ENCODE assay signal across 8 mouse cellular contexts in genomic region chr3:96579885-96580454, GRCm38 (mm10). TPM values are rescaled to one million over a fixed set of nuclear protein-coding genes. Genes with fewer than 3 reads are reported as not detected.
DNase-seq lines count a peak whose midpoint lies in the region; ATAC-seq and TF ChIP-seq lines count a peak whose summit lies in the region.

No protein-coding gene starts in this region.

- H3K4me2 ChIP-seq in forebrain, embryonic 12.5 days: peak overlapping the region; percentile 47
- peak overlapping the region; percentile 46 for H3K4me2 ChIP-seq in heart, postnatal 0 days (ENCODE audit: low read depth, low read length)
- peak overlapping the region; percentile 39 for H3K4me2 ChIP-seq in liver, embryonic 16.5 days (ENCODE audit: low read depth, low read length)
- H3K4me2 ChIP-seq in neural tube, embryonic 12.5 days (replicated peaks): peak overlapping the region; percentile 54
- peak overlapping the region; percentile 34 for H3K4me2 ChIP-seq in stomach, postnatal 0 days (replicated peaks; ENCODE audit: low read depth)

- peak; percentile 89 for TF ChIP-seq CTCF in E14TG2a.4 (conservative IDR thresholded peaks at IDR 0.05; ENCODE audit: low read length)
- TF ChIP-seq CTCF in heart, postnatal 0 days (IDR thresholded peaks at IDR 0.05; ENCODE audit: low read depth): peak; percentile 100
- TF ChIP-seq CTCF in stomach, postnatal 0 days (IDR thresholded peaks at IDR 0.05; ENCODE audit: low read depth): peak; percentile 100

- WGBS in forebrain, embryonic 12.5 days: 15% methylated on average over 16 of the region's 16 CpGs
- WGBS in heart, postnatal 0 days: 8% methylated on average over 15 of the region's 16 CpGs
- 3% methylated on average over 16 of the region's 16 CpGs for WGBS in liver, embryonic 16.5 days (ENCODE audit: insufficient replicate concordance)
- WGBS in neural tube, embryonic 12.5 days: 14% methylated on average over 16 of the region's 16 CpGs
- 15% methylated on average over 16 of the region's 16 CpGs for WGBS in stomach, postnatal 0 days

- peak; percentile 92 for DNase-seq in c-Kit-positive CD71-positive TER-119-positive erythroid progenitor cells, embryonic 14.5 days (ENCODE audit: low spot score)
- DNase-seq in heart, postnatal 0 days (ENCODE audit: low spot score): peak; percentile 89
- peak; percentile 94 for DNase-seq in kidney, postnatal 4 days
- peak; percentile 93 for DNase-seq in stomach, postnatal 0 days (ENCODE audit: low spot score)

- ATAC-seq in forebrain, embryonic 12.5 days (ENCODE audit: low FRiP score): peak; percentile 80
- ATAC-seq in heart, postnatal 0 days (ENCODE audit: insufficient read depth, low read depth): peak; percentile 12; the same call in 1 of the 2 replicates
- ATAC-seq in liver, embryonic 16.5 days (ENCODE audit: low read depth): peak; percentile 54
- ATAC-seq in neural tube, embryonic 12.5 days (ENCODE audit: low FRiP score, low read depth): peak; percentile 33
- peak; percentile 33; the same call in 1 of the 2 replicates for ATAC-seq in stomach, postnatal 0 days (ENCODE audit: low FRiP score, low TSS enrichment)

- no peak for TF ChIP-seq EP300 in heart, postnatal 0 days (IDR thresholded peaks at IDR 0.05; ENCODE audit: low read depth)
- no peak for TF ChIP-seq EP300 in stomach, postnatal 0 days (optimal IDR thresholded peaks at IDR 0.05)

- H3K9ac ChIP-seq in forebrain, embryonic 12.5 days: peak overlapping the region; percentile 41; the same call in 1 of the 2 replicates
- H3K9ac ChIP-seq in heart, postnatal 0 days (replicated peaks; ENCODE audit: low read depth, low read length): no peak overlapping the region
- H3K9ac ChIP-seq in liver, embryonic 16.5 days (ENCODE audit: low read depth, low read length): no peak overlapping the region
- H3K9ac ChIP-seq in neural tube, embryonic 12.5 days: 0 out of 2 replicates have a peak overlapping the region, but pooled peaks have one; percentile 48
- no peak overlapping the region; the same call in 1 of the 2 replicates for H3K9ac ChIP-seq in stomach, postnatal 0 days (ENCODE audit: low read length)

- H3K4me1 ChIP-seq in E14TG2a.4 (replicated peaks; ENCODE audit: low read depth, low read length): peaks cover 77% of the 10 kb centered on the region
- H3K4me1 ChIP-seq in forebrain, embryonic 12.5 days: peaks cover 26% of the 10 kb centered on the region
- H3K4me1 ChIP-seq in heart, postnatal 0 days (ENCODE audit: control insufficient read depth, insufficient read depth): peaks cover 39% of the 10 kb centered on the region
- H3K4me1 ChIP-seq in liver, embryonic 16.5 days (ENCODE audit: control insufficient read depth, low read depth, low read length): peaks cover 33% of the 10 kb centered on the region
- peaks cover 23% of the 10 kb centered on the region for H3K4me1 ChIP-seq in neural tube, embryonic 12.5 days
- peaks cover 18% of the 10 kb centered on the region for H3K4me1 ChIP-seq in stomach, postnatal 0 days (replicated peaks; ENCODE audit: control insufficient read depth, insufficient read depth)

- no peak overlapping the region for H3K27ac ChIP-seq in forebrain, embryonic 12.5 days
- H3K27ac ChIP-seq in heart, postnatal 0 days (ENCODE audit: low read depth): peak overlapping the region; percentile 99
- H3K27ac ChIP-seq in liver, embryonic 16.5 days (ENCODE audit: low read length): no peak overlapping the region
- no peak overlapping the region for H3K27ac ChIP-seq in neural tube, embryonic 12.5 days
- H3K27ac ChIP-seq in stomach, postnatal 0 days (replicated peaks): peak overlapping the region; percentile 35

- peaks cover 30% of the 10 kb centered on the region for H3K36me3 ChIP-seq in E14TG2a.4 (ENCODE audit: insufficient read depth, low read length)
- no peaks in the 10 kb centered on the region for H3K36me3 ChIP-seq in forebrain, embryonic 12.5 days (replicated peaks)
- no peaks in the 10 kb centered on the region for H3K36me3 ChIP-seq in heart, postnatal 0 days (replicated peaks; ENCODE audit: control insufficient read depth, insufficient read depth, low read length)
- no peaks in the 10 kb centered on the region for H3K36me3 ChIP-seq in liver, embryonic 16.5 days (ENCODE audit: control insufficient read depth, insufficient read depth)
- no peaks in the 10 kb centered on the region for H3K36me3 ChIP-seq in neural tube, embryonic 12.5 days
- H3K36me3 ChIP-seq in stomach, postnatal 0 days (ENCODE audit: control insufficient read depth, insufficient read depth, low read length): no peaks in the 10 kb centered on the region

- no peaks in the 10 kb centered on the region for H3K27me3 ChIP-seq in E14TG2a.4 (ENCODE audit: insufficient read depth, low read length)
- H3K27me3 ChIP-seq in forebrain, embryonic 12.5 days: peaks cover 13% of the 10 kb centered on the region
- no peaks in the 10 kb centered on the region for H3K27me3 ChIP-seq in heart, postnatal 0 days (ENCODE audit: control insufficient read depth, insufficient read depth, low read length)
- H3K27me3 ChIP-seq in liver, embryonic 16.5 days (ENCODE audit: control insufficient read depth, insufficient read depth, low read depth, low read length): no peaks in the 10 kb centered on the region
- H3K27me3 ChIP-seq in neural tube, embryonic 12.5 days (replicated peaks): peaks cover 8% of the 10 kb centered on the region; the same call in 1 of the 2 replicates
- H3K27me3 ChIP-seq in stomach, postnatal 0 days (ENCODE audit: control insufficient read depth, insufficient read depth, low read length): no peaks in the 10 kb centered on the region

- H3K4me3 ChIP-seq in E14TG2a.4 (replicated peaks; ENCODE audit: low read length): peak overlapping the region; percentile 37; the same call in 1 of the 2 replicates
- H3K4me3 ChIP-seq in forebrain, embryonic 12.5 days (replicated peaks): peak overlapping the region; percentile 19; the same call in 1 of the 2 replicates
- H3K4me3 ChIP-seq in heart, postnatal 0 days (ENCODE audit: low read depth, low read length): no peak overlapping the region
- peak overlapping the region; percentile 27 for H3K4me3 ChIP-seq in liver, embryonic 16.5 days (ENCODE audit: low read depth, low read length)
- no peak overlapping the region for H3K4me3 ChIP-seq in neural tube, embryonic 12.5 days
- H3K4me3 ChIP-seq in stomach, postnatal 0 days (ENCODE audit: low read depth, low read length): no peak overlapping the region

- H3K9me3 ChIP-seq in E14TG2a.4 (ENCODE audit: low read length): no peaks in the 10 kb centered on the region
- H3K9me3 ChIP-seq in forebrain, embryonic 12.5 days: no peaks in the 10 kb centered on the region
- H3K9me3 ChIP-seq in heart, postnatal 0 days (replicated peaks; ENCODE audit: control insufficient read depth, low read length): no peaks in the 10 kb centered on the region
- no peaks in the 10 kb centered on the region for H3K9me3 ChIP-seq in liver, embryonic 16.5 days (replicated peaks; ENCODE audit: control insufficient read depth, low read length)
- H3K9me3 ChIP-seq in neural tube, embryonic 12.5 days: no peaks in the 10 kb centered on the region
- no peaks in the 10 kb centered on the region for H3K9me3 ChIP-seq in stomach, postnatal 0 days (ENCODE audit: control insufficient read depth, low read length)

RNA-seq across cellular contexts. Expression of gene Gm16253, which starts 3.2 kb away (rescaled TPM):
- 1.3 and 1.7 TPM in 2 replicates for polyA plus RNA-seq in forebrain, embryonic 12.5 days (2016; fragmentation: Nextera tagmentation; extraction: Ambion mirVana)
- total RNA-seq in heart, postnatal 0 days (2014; rRNA removed; ENCODE audit: low replicate concordance): not detected in 2 replicates
- 1.1 and 1.2 TPM in 2 replicates for polyA plus RNA-seq in heart, postnatal 0 days (2015; fragmentation: Nextera tagmentation; extraction: Ambion mirVana)
- 0.48 and 0.55 TPM in 2 replicates for polyA plus RNA-seq in liver, embryonic 16.5 days (2015; fragmentation: Nextera tagmentation; extraction: Ambion mirVana)
- 1.6 and 3.0 TPM in 2 replicates for polyA plus RNA-seq in neural tube, embryonic 12.5 days (2016; fragmentation: Nextera tagmentation; extraction: Ambion mirVana)
- polyA plus RNA-seq in stomach, postnatal 0 days (2015; fragmentation: Nextera tagmentation; extraction: Ambion mirVana): 0.18 and 0.46 TPM in 2 replicates

RNA-seq across cellular contexts. Expression of gene Polr3gl, which starts 14.0 kb away (rescaled TPM):
- 40.1 and 40.7 TPM in 2 replicates for polyA plus RNA-seq in forebrain, embryonic 12.5 days (2016; fragmentation: Nextera tagmentation; extraction: Ambion mirVana)
- 10.3 and 13.1 TPM in 2 replicates for total RNA-seq in heart, postnatal 0 days (2014; rRNA removed; ENCODE audit: low replicate concordance)
- 37.1 and 38.7 TPM in 2 replicates for polyA plus RNA-seq in heart, postnatal 0 days (2015; fragmentation: Nextera tagmentation; extraction: Ambion mirVana)
- polyA plus RNA-seq in liver, embryonic 16.5 days (2015; fragmentation: Nextera tagmentation; extraction: Ambion mirVana): 10.8 and 12.2 TPM in 2 replicates
- 40.3 and 40.9 TPM in 2 replicates for polyA plus RNA-seq in neural tube, embryonic 12.5 days (2016; fragmentation: Nextera tagmentation; extraction: Ambion mirVana)
- polyA plus RNA-seq in stomach, postnatal 0 days (2015; fragmentation: Nextera tagmentation; extraction: Ambion mirVana): 16.1 and 20.1 TPM in 2 replicates

RNA-seq across cellular contexts. Expression of gene Ankrd34a, which starts 16.5 kb away (rescaled TPM):
- polyA plus RNA-seq in forebrain, embryonic 12.5 days (2016; fragmentation: Nextera tagmentation; extraction: Ambion mirVana): 4.0 and 4.4 TPM in 2 replicates
- 1.2 and 5.3 TPM in 2 replicates for total RNA-seq in heart, postnatal 0 days (2014; rRNA removed; ENCODE audit: low replicate concordance)
- polyA plus RNA-seq in heart, postnatal 0 days (2015; fragmentation: Nextera tagmentation; extraction: Ambion mirVana): 6.0 and 6.8 TPM in 2 replicates
- polyA plus RNA-seq in liver, embryonic 16.5 days (2015; fragmentation: Nextera tagmentation; extraction: Ambion mirVana): 0.09 and 0.15 TPM in 2 replicates
- polyA plus RNA-seq in neural tube, embryonic 12.5 days (2016; fragmentation: Nextera tagmentation; extraction: Ambion mirVana): 5.3 and 5.6 TPM in 2 replicates
- 1.3 TPM in 2 replicates for polyA plus RNA-seq in stomach, postnatal 0 days (2015; fragmentation: Nextera tagmentation; extraction: Ambion mirVana)

RNA-seq across cellular contexts. Expression of gene Lix1l, which starts 21.0 kb away (rescaled TPM):
- polyA plus RNA-seq in forebrain, embryonic 12.5 days (2016; fragmentation: Nextera tagmentation; extraction: Ambion mirVana): 5.8 and 6.2 TPM in 2 replicates
- total RNA-seq in heart, postnatal 0 days (2014; rRNA removed; ENCODE audit: low replicate concordance): 33.1 and 50.6 TPM in 2 replicates
- 3.6 and 5.1 TPM in 2 replicates for polyA plus RNA-seq in heart, postnatal 0 days (2015; fragmentation: Nextera tagmentation; extraction: Ambion mirVana)
- polyA plus RNA-seq in liver, embryonic 16.5 days (2015; fragmentation: Nextera tagmentation; extraction: Ambion mirVana): 0.49 and 0.68 TPM in 2 replicates
- 6.7 and 7.2 TPM in 2 replicates for polyA plus RNA-seq in neural tube, embryonic 12.5 days (2016; fragmentation: Nextera tagmentation; extraction: Ambion mirVana)
- polyA plus RNA-seq in stomach, postnatal 0 days (2015; fragmentation: Nextera tagmentation; extraction: Ambion mirVana): 3.7 and 3.8 TPM in 2 replicates

RNA-seq across cellular contexts. Expression of gene Txnip, which starts 22.2 kb away (rescaled TPM):
- polyA plus RNA-seq in forebrain, embryonic 12.5 days (2016; fragmentation: Nextera tagmentation; extraction: Ambion mirVana): 40.4 and 40.8 TPM in 2 replicates
- total RNA-seq in heart, postnatal 0 days (2014; rRNA removed; ENCODE audit: low replicate concordance): 1,058 and 1,196 TPM in 2 replicates
- 332 and 600 TPM in 2 replicates for polyA plus RNA-seq in heart, postnatal 0 days (2015; fragmentation: Nextera tagmentation; extraction: Ambion mirVana)
- polyA plus RNA-seq in liver, embryonic 16.5 days (2015; fragmentation: Nextera tagmentation; extraction: Ambion mirVana): 49.3 and 51.2 TPM in 2 replicates
- polyA plus RNA-seq in neural tube, embryonic 12.5 days (2016; fragmentation: Nextera tagmentation; extraction: Ambion mirVana): 51.4 and 57.5 TPM in 2 replicates
- polyA plus RNA-seq in stomach, postnatal 0 days (2015; fragmentation: Nextera tagmentation; extraction: Ambion mirVana): 273 and 276 TPM in 2 replicates

Comparison
In these comparisons a context has a peak if more than half of its experiments do, and no peak if none do; other contexts are left out.
1. H3K4me3 ChIP-seq: peak in E14TG2a.4 (single experiment), forebrain, embryonic 12.5 days (single experiment) and liver, embryonic 16.5 days (single experiment); none in heart, postnatal 0 days (single experiment), neural tube, embryonic 12.5 days (single experiment) and stomach, postnatal 0 days (single experiment).
2. ATAC-seq: peak in every context shown above with its lines; median percentile 80 in forebrain, embryonic 12.5 days; 54 in liver, embryonic 16.5 days; 33 in neural tube, embryonic 12.5 days; 33 in stomach, postnatal 0 days; 12 in heart, postnatal 0 days.
3. H3K27ac ChIP-seq: peak in heart, postnatal 0 days (single experiment) and stomach, postnatal 0 days (single experiment); none in forebrain, embryonic 12.5 days (single experiment), liver, embryonic 16.5 days (single experiment) and neural tube, embryonic 12.5 days (single experiment).
4. H3K9ac ChIP-seq: peak in forebrain, embryonic 12.5 days (single experiment) and neural tube, embryonic 12.5 days (single experiment); none in heart, postnatal 0 days (single experiment), liver, embryonic 16.5 days (single experiment) and stomach, postnatal 0 days (single experiment).
5. Peak in every context shown above with its lines, with median percentiles within 50 percentile points of each other: CTCF ChIP-seq, DNase-seq and H3K4me2 ChIP-seq.